Mouse (Mus musculus): ENCODE measurements around the gene Asic3.

- TF ChIP-seq CTCF (IDR thresholded peaks at IDR 0.05; ENCODE audit: low read depth, low read length) (peak; percentile 39), EP300 (IDR thresholded peaks at IDR 0.05; ENCODE audit: insufficient read depth, low read depth, low read length) (no peak)
Observed at GRCm38 (mm10) chr5:24387264-24388241, 25.6 kb upstream of the Asic3 start.
